Mouse (Mus musculus) limb, embryonic 11.5 days (tissue): Measurements from ENCODE around the gene Smarca2. TPM values are rescaled to one million over a fixed set of nuclear protein-coding genes. Genes with fewer than 3 reads are reported as not detected.

ENCODE experiments used
- ATAC-seq: fragments of 200-750 bp; cut with Nextera tagmentation; 2 replicates; pipeline ENCODE4 v1.8.0; 2017; ENCODE audit warnings: low read depth; ENCODE audit not compliant: insufficient number of reproducible peaks, low FRiP score, low TSS enrichment
- DNase-seq: peaks from one replicate; pipeline ENCODE4 v3.0.0-alpha.2; 2015; ENCODE audit warnings: low spot score
- H3K27ac ChIP-seq: fragments of 300-500 bp; sonication (generic); replicated peaks from 2 replicates; pipeline ENCODE4 v1.5.1; 2014; ENCODE audit warnings: low read depth, mild to moderate bottlenecking, low read length
- H3K27me3 ChIP-seq: fragments of 300-500 bp; sonication (generic); 2 replicates; pipeline ENCODE4 v1.6.1; 2014; ENCODE audit warnings: mild to moderate bottlenecking, low read length, mixed read lengths; ENCODE audit not compliant: control insufficient read depth, insufficient read depth
- H3K36me3 ChIP-seq: fragments of 300-500 bp; sonication (generic); 2 replicates; pipeline ENCODE4 v1.6.1; 2014; ENCODE audit warnings: mild to moderate bottlenecking, low read length, moderate library complexity, mixed read lengths; ENCODE audit not compliant: control insufficient read depth, insufficient read depth
- H3K4me1 ChIP-seq: fragments of 300-500 bp; sonication (generic); 2 replicates; pipeline ENCODE4 v1.6.1; 2014; ENCODE audit warnings: low read length, mixed read lengths; ENCODE audit not compliant: control insufficient read depth, insufficient read depth
- H3K4me2 ChIP-seq: fragments of 300-500 bp; sonication (generic); 2 replicates; pipeline ENCODE4 v1.6.1; 2014; ENCODE audit warnings: low read depth, mild to moderate bottlenecking, moderate library complexity; ENCODE audit not compliant: severe bottlenecking
- H3K4me3 ChIP-seq: fragments of 300-500 bp; sonication (generic); 2 replicates; pipeline ENCODE4 v1.5.1; 2014; ENCODE audit warnings: low read depth, low read length
- H3K9ac ChIP-seq: fragments of 300-500 bp; sonication (generic); 2 replicates; pipeline ENCODE4 v1.6.1; 2014; ENCODE audit warnings: mild to moderate bottlenecking, low read length
- H3K9me3 ChIP-seq: fragments of 300-500 bp; sonication (generic); 2 replicates; pipeline ENCODE4 v1.6.1; 2016; ENCODE audit warnings: low read length; ENCODE audit not compliant: control insufficient read depth
- WGBS: fragments of 180-500 bp; shearing (Covaris S2); extraction: QIAGEN DNeasy Blood & Tissue Kit; methylation state at CpG from one replicate; pipeline ENCODE4 v1.1.7; 2014; 5-methylcytosine and 5-hydroxymethylcytosine counted together
- polyA plus RNA-seq: library from polyadenylated mRNA; unstranded; fragments of >200 nt; fragmentation: Nextera tagmentation; extraction: Ambion mirVana; gene quantifications from 2 replicates; pipeline ENCODE4 v1.2.1, GENCODE M21; 2014

The Smarca2 gene
- polyA plus RNA-seq, 1 experiment from 2014 or later = 60.0 TPM

DNA sequence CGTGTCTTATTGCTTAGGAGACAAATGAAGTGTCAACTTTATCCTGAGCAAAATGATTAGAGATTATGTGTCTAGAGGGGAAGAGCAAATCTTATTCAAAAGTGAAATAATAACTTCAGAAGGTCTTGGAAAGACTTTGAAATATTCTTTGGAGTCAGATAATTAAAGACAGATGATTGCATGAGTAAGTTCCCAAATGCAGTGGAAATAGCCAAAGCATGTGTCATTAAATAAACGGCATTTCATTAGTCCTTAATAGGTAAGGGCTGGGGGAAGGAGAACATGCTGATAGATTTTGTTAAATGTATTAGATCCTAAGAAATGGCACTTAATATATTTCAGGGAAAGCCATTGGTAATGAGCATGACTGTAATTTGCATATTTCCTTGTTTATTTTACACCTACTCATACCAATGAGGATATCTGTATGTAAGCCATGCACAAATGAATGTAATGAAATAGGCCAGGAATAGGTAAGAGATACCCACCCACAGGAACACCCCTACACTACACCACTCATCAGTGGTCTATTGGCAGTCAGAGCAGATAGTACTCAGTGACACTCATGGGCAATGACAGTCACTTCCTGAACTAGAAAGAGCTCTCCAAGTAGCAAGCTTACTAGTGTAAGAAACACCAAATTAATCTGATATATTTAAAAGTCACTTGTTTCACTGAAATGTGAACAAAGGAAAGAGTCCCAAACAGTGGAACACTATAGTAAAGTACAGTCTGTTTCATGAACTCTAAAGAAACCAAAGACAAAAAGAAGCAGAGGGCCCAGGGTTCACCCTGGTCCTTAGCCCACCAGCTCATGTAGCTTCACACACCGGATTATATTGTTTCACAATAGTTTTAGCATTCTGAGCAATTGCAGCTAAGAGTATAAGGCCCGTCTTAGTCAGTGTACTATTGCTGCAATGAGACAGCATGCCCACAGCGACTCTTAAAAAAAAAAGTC lies 185.8 kb downstream of the Smarca2 start:
- no peaks in the 10 kb centered on the region for H3K9me3 ChIP-seq
- H3K4me3 ChIP-seq = no peak overlapping the region
- no peaks in the 10 kb centered on the region for H3K27me3 ChIP-seq
- no peak overlapping the region for H3K27ac ChIP-seq
- no peaks in the 10 kb centered on the region for H3K36me3 ChIP-seq
- H3K4me1 ChIP-seq = no peaks in the 10 kb centered on the region
- no peak overlapping the region for H3K4me2 ChIP-seq
- no peak for DNase-seq
- ATAC-seq = no peak
- no peak overlapping the region for H3K9ac ChIP-seq
- 60% methylated on average over 5 of the region's 5 CpGs for WGBS

DNA sequence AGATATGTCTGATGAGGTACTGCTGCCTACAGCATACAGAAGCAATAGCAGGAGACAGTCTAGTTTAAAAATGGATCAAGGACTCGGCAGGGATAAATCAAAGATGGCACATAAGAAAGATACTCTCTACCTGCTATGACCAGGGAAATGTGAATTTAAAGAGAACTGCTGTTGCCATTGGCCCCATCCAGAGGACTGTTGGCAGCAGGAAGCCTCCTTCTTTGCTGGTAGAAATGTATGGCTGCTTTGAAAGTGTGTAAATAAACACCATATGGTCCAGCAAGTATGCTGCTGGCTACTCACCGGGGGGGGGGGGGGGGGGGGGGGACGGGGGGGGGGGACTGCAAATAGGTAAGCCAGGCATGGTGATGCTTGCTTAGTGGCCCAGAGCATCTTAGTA lies 189.5 kb downstream of the Smarca2 start:
- H3K27ac ChIP-seq = no peak overlapping the region
- no peak for ATAC-seq
- H3K4me2 ChIP-seq = no peak overlapping the region
- 23% methylated on average over 3 of the region's 3 CpGs for WGBS
- no peak overlapping the region for H3K9ac ChIP-seq
- no peaks in the 10 kb centered on the region for H3K36me3 ChIP-seq
- no peak for DNase-seq
- H3K4me3 ChIP-seq = no peak overlapping the region
- H3K27me3 ChIP-seq = no peaks in the 10 kb centered on the region
- no peaks in the 10 kb centered on the region for H3K4me1 ChIP-seq
- no peaks in the 10 kb centered on the region for H3K9me3 ChIP-seq

- H3K9ac ChIP-seq = no peak overlapping the region
Observed at GRCm38 (mm10) chr19:26796006-26796405, 191.2 kb downstream of the Smarca2 start.

GRCm38 (mm10) chr19:26804401-26804800 lies 199.6 kb downstream of the Smarca2 start:
- ATAC-seq (no peak), DNase-seq (no peak)
- 90% methylated on average over 4 of the region's 4 CpGs for WGBS
- Histone ChIP-seq H3K4me2 (no peak overlapping the region), H3K9ac (no peak overlapping the region), H3K9me3 (no peaks in the 10 kb centered on the region), H3K36me3 (no peaks in the 10 kb centered on the region), H3K4me1 (no peaks in the 10 kb centered on the region), H3K27ac (no peak overlapping the region), H3K4me3 (no peak overlapping the region), H3K27me3 (no peaks in the 10 kb centered on the region)

More at GRCm38 (mm10) chr19:26796006-26796405, 191.2 kb downstream of the Smarca2 start:
- Histone ChIP-seq H3K27ac (no peak overlapping the region), H3K4me2 (no peak overlapping the region), H3K4me3 (no peak overlapping the region), H3K9me3 (no peaks in the 10 kb centered on the region), H3K4me1 (no peaks in the 10 kb centered on the region), H3K27me3 (no peaks in the 10 kb centered on the region), H3K36me3 (no peaks in the 10 kb centered on the region)
- DNase-seq (no peak), ATAC-seq (no peak)
- 85% methylated on average over 4 of the region's 4 CpGs for WGBS

DNA sequence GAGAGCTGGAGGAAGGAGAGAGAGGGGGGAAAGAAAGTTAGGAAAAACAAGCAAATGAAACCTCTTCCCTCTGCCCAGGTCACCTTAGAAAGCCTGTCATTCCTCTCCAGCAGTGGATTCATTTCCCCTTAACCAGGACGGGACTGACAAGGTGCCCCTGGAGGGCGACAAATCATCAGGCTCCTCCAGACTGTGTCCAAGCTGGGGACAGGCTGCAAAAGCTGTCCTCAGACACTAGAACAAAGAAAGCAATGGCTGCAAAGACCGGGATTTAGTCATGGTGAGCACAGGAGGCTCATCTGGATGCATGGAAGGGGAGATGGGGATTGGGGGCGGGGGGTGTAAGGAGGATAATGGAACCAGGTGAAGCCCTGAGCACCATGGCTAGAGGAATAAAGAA lies 209.8 kb downstream of the Smarca2 start:
- no peak overlapping the region for H3K4me2 ChIP-seq
- H3K4me3 ChIP-seq = no peak overlapping the region
- ATAC-seq (no peak), DNase-seq (no peak)
- 45% methylated on average over 4 of the region's 4 CpGs for WGBS
- no peaks in the 10 kb centered on the region for H3K4me1 ChIP-seq
- H3K27ac ChIP-seq = no peak overlapping the region
- H3K9me3 ChIP-seq = no peaks in the 10 kb centered on the region
- H3K27me3 ChIP-seq = no peaks in the 10 kb centered on the region
- H3K36me3 ChIP-seq = no peaks in the 10 kb centered on the region
- no peak overlapping the region for H3K9ac ChIP-seq

DNA sequence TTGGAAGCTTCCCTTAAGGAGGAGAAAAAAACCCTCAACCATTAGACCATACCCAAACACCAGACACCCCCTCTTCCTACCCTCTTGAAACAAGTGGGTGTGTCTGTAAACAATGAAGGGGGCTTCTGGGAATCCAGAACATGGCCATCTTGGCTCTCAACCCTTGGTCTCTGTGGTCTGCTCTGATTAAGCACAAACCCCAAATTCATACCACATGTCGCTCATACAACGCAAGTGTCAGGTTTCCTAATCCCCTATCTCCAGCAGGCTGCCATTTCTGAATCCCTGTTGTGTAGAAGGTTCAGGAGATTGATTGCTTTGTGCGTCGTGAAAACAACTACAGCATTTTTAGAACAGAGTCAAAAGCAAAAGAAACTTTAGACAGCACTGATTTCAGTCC lies 213.1 kb downstream of the Smarca2 start:
- no peak overlapping the region for H3K9ac ChIP-seq
- WGBS = 39% methylated on average over 4 of the region's 4 CpGs
- no peaks in the 10 kb centered on the region for H3K4me1 ChIP-seq
- H3K27me3 ChIP-seq = no peaks in the 10 kb centered on the region
- no peaks in the 10 kb centered on the region for H3K9me3 ChIP-seq
- no peak overlapping the region for H3K27ac ChIP-seq
- ATAC-seq (no peak), DNase-seq (no peak)
- no peaks in the 10 kb centered on the region for H3K36me3 ChIP-seq
- H3K4me2 ChIP-seq = no peak overlapping the region
- no peak overlapping the region for H3K4me3 ChIP-seq
